Mouse (Mus musculus) left cerebral cortex, postnatal 10 days (tissue): ENCODE results near the gene Arl3. TPM values are rescaled to one million over a fixed set of nuclear protein-coding genes. Genes with fewer than 3 reads are reported as not detected.

Source experiments
- DNase-seq, 2 experiments: peaks; one replicate each; pipeline ENCODE4 v3.0.0; 2021 to 2022; ENCODE audit warnings: low spot score in 2 of 2, mixed read lengths in 1 of 2; ENCODE audit errors: extremely low spot score in 1 of 2
- intact Hi-C: fragments of 180-260 bp; cut with DNase I; formaldehyde crosslinking; loops from one replicate; pipeline ENCODE4 v1.15.1; 2025
- total RNA-seq, 2 experiments: library from RNA; stranded (reverse); gene quantifications; 2 replicates each; pipeline ENCODE4 v1.2.3; 2021

Arl3 gene
- total RNA-seq, 2 experiments from 2014 or later = 103 to 104 TPM

DNA sequence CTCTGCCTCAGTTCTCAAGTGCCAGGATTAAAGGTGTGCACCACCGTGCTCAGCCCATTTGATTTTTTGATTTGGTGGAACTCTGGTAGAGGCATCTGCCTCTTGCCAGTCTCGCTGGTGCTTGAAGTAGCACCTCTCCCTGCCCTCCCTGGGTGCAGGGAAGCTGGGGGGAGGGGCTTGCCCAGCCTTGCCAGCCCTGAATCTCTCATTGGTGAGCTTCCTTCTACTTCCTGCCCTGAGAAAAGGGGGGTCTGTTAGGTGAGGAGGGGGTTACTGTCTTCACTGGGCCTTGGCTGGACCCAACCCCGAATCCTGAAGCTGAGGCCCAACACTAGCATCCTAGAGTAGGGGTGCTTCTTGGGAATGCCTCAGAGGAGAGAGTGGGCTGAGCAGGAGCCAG lies 64.3 kb downstream of the Arl3 start:
- no peak for DNase-seq

DNA sequence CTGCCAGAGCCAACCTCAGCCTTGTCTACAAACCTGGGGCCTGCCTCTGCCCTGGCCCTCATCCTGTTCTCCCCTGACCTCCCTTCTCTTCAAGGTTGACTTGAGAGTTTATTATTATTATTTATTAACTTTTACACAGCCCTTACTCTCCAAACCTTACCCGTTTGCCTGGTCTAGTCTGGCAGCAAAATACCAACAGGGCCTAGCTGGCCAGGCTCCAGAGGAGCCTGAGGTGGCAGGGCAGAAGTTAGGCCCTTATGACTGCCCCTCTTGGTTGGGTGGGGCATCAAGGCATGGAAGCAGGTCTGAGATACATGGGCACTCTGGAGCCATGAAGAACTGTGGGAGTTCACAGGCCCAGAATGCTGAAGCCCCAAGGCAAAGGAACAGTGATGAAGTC lies 65.2 kb downstream of the Arl3 start:
- no peak for DNase-seq

More for the DNA sequence above, 64.3 kb downstream of the Arl3 start:
- intact Hi-C loops = no loop called here

DNA sequence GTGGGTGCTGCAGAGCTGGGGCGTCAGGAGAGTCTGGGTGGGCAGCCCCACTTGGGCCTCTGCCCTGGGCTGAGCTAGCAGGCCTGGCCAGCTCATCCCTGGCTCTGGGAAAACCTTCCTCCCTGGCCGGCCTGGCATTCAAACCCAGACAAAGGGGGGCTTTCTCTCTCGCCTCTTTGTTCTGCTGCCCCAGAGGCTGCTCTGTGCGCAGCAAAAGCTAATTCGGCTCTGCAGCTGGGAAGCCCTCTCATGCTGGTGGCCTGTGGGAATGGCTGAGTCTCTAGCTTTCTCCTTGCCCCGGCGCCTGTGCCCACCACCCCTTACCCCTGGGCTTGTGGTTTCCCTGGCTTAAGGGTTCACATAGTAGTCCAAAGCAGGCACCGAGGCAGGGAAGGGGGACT lies 65.8 kb downstream of the Arl3 start:
- intact Hi-C loops = no loop called here
- DNase-seq = no peak

More for the DNA sequence above, 65.2 kb downstream of the Arl3 start:
- intact Hi-C loops = no loop called here

DNA sequence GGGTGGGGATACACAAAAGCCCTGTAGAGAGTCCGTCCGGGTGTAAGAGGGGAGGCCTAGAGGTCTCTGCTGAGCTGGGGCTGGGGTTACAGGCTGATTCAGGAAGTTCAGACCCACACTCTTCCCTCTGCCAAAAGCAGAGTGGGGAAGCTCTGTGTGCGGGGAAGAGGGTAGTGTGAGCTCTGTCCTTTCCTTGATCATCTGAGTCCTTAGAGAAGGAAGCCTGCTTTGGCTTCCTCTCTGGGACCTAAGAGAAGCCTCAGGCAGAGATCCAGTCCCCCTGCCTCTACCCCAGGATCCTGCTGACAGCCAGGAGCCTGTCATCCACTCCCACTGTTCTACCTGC lies 66.7 kb downstream of the Arl3 start:
- DNase-seq = peak in 1 of 2 experiments; percentile 16

DNA sequence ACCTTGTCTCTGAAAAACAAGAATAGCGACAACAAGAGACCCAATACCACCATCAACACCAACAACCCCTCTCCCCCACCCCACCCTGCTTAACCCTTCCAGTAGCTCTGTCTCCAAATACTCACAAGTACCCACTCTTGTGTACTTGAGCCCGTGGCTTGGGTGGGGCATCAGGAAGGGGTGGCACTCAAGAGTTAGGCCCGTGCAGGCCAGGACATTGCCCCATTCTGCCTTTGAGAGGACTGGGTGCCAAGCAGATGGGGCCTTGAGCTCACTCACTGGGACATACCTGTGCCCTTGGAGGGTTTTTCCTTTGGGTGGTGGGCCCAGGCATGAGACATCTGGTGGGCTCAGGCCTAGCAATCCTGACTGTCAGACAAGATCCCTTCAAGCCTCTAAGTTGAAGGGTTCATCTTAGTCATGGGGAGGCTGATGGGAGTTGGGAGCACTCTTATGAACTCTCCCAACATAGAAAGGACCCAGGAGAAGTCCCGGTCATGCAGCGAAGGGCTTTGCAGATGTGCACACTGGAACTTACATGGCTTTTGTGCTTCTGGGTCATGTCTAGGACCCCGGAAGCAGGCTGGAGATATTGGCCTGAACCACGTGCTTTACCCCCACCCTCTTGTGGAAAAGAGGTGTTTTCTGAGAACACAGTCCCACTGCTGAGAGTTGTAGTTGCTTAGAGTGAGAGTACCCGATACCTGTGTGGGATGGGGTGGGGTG lies 67.2 kb downstream of the Arl3 start:
- DNase-seq = peak in 1 of 2 experiments; percentile 29
- intact Hi-C loops = no loop called here

More for the DNA sequence above, 66.7 kb downstream of the Arl3 start:
- intact Hi-C loops = no loop called here

DNA sequence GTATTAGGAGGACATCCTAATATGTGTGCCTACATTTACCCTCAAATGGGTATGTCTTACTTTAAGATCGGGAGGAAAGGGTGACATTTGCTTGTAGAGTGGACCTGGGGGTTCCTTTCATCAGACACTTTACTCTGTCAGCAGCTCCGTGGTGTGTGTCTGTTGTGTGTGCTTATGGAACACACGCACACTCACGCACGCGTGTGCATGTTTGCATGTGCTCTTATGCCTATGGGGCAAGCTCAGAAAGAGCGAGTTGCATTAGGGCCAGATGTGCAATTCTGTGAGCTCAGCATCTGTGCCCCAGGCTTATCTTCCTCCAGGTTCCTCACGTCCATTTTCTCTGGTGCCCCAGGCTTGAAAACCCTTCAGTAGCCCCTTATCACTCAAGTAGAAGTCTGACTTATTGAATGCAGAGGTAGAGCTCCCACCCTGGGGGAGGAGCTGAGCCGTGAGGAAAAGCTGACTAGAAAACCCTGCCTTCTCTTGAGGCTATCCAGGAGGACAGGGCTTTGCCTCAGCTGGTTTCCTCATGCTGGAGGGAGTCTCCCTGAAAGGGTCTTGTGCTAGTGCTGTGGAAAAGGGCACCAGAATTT lies 68.1 kb downstream of the Arl3 start:
- DNase-seq = no peak
- intact Hi-C loops = no loop called here

DNA sequence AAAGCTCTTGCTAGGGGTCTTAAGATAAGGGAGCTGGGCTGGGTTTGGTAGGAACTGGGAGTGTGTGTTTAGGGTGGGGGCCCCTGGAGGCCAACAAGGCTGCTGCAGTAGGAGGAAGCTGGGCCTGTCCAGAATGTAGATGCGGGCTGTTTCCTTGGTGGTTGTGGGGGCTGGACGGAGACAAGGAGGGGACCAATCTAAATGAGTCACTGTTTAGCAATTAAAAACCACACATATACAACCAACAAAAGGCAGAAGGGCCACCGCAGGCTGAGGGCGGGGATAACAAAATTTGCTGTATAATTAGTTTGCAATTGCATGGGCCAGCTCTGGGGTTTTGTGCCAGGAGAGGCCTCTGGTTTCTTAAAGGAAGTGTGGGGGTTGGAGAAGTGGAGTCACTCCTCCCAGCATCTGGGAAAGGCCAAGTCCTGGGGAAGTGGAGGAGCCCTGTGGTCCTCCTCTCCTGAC lies 68.9 kb downstream of the Arl3 start:
- DNase-seq = peak in 1 of 2 experiments; percentile 65
- intact Hi-C loops = no loop called here

DNA sequence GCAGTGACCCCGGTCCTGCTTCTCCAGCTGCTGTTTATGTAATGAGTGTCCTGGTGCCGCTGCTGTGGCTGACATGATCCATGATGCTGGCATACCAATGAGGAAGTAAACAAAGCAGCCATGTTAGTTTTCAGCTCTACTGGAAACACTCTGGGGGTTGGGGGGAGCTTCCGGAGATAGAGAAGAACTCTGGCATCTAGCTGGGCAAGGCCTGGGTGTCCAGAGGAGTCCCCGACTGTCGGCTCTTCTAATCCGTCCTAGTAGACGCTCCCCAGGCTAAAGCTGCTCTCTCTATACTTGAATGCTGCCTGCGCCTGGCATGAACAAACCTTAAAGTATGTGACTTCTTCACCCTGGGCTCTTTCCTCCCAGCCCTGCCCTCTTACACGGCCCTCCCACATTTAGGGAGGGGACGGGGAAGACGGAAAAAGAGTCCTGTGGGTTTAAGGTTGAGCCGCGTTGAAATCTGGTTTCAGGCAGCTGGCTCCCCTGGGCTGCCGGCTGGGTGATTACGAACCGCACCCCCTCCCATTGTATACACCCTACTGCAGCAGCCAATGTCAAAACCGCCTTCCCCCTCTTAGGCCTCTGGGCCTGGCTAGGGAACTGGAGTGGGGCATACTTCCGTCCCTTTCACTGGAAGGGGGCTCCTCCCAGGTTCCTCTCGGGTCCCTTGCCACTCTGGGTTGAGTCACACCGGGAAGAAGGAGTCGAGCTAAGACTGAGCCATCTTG lies 69.5 kb downstream of the Arl3 start:
- intact Hi-C loops = loop anchor here (2.0 kb wide), 1 partner anchor 27 kb away; no protein-coding TSS in a partner anchor
- DNase-seq = peak in 1 of 2 experiments; percentile 81

DNA sequence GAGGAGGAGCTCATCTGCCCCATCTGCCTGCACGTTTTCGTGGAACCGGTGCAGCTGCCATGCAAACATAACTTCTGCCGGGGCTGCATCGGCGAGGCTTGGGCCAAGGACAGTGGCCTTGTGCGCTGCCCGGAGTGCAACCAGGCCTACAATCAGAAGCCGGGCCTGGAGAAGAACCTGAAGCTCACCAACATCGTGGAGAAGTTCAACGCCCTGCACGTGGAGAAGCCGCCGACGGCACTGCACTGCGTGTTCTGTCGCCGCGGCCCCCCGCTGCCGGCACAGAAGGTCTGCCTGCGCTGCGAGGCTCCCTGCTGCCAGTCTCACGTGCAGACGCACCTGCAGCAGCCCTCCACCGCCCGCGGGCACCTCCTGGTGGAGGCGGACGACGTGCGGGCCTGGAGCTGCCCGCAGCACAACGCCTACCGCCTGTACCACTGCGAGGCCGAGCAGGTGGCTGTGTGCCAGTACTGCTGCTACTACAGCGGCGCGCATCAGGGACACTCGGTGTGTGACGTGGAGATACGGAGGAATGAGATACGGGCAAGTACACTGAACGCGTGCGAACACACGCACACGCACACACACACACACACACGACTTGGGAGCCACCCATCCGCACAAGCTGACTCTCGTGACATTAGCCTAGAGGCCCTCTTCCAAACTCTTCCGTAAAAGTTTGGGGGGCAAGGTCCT lies 70.4 kb downstream of the Arl3 start:
- intact Hi-C loops = loop anchor here (2.0 kb wide), 1 partner anchor 28 kb away; no protein-coding TSS in a partner anchor
- DNase-seq = peak; percentile 70 to 92

DNA sequence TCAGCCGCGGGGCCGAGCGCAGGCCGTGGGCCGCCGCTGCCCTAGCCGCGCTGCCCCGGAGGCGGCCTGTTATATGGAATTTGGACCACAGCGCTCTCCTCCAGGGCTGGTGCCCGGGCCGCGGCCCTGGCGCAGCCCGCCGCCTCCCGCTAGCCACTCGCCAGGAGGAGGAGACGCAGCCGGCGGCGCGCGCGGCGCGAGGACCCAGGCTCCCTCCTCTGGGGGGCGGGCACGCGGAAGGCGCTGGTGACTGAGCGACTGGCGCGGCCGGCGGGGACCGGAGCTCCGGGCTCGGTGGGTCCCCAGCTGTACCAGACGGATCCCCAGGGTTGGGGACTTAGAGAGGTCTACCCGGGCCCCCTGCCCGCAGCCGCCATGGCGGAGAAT lies 70.9 kb downstream of the Arl3 start:
- DNase-seq = peak in 1 of 2 experiments; percentile 90
- intact Hi-C loops = loop anchor here (2.0 kb wide), 1 partner anchor 29 kb away; no protein-coding TSS in a partner anchor

DNA sequence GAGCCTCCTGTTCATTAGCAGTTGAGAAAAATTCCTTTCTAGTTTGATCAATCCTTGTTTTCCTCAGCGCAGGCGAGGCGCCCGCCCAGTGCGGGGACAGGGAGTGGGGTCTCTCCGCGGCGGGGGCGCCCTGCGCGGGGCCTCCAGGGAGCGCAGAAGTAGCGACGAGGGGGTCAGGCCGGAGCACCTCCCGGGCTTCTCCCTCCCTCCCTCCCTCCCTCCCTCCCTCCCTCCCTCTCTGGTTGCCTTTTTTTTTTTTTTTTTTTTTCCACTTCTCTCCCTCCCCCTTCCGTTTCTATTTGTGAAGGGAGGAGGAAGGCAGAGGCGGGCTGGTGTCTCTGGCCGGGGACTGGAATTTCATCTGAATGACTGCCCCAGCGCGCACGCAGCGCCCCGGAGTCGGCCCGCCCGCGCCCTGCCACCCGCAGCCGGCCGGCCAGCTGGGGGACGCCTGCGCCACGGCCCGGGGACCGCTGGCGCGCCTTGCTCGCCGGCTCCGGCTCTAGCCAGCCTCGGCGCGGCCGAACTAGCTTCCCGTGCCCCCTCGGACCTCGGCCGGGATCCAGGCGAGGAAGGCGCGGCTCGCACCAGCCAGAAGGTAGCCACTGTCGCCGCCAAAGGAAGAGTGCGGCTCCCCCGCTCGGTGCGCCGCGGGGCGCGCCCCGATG lies 71.5 kb downstream of the Arl3 start, which contains the start of gene Trim8:
Trim8 (plus strand) TSS at position 302 of the 668 bp plus-strand sequence.
- intact Hi-C loops = loop anchor here (2.0 kb wide), 2 partner anchors 29 to 105 kb away; partner anchors contain the start of gene Sufu
- DNase-seq = peak; percentile 81 to 90

DNA sequence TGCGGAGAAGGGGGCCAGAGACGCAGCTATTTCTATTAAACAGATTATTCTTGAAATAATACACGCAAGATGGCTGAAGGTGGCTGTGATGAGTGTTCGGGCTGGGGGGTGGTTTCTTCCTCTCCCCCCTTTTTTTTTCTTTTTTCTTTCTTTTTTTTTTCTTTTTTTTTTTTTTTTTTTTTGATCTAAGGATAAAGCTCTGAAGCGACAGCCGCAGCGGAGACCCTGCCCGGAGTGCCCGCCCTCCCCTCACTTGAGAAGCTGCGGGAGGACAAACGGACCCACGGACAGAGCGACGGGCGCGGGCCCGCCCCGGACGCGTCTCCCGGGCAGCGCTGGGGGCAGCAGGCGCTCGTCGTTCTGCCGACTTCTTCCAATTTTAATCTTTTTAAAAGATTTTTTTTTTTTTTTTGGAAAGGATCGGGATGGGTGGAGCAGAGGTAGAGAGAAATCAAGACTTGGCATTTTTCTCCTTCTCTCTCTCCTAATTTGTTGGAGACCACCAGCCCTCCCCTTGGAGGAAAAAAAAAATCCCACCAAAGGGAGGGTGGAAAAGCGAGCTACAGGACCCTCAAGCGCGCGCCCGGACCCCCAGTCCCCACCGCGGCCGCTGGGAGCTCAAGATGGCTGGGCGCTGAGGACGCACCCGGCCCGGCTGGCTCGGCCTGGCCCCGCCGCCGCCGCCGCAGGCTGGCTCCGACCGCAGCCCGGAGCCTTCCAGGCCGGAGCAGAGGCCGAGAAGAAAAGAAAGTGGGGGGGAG lies 72.2 kb downstream of the Arl3 start:
- DNase-seq = peak in 1 of 2 experiments; percentile 81
- intact Hi-C loops = loop anchor here (2.0 kb wide), 1 partner anchor 104 kb away; the partner anchor contains the start of gene Sufu

DNA sequence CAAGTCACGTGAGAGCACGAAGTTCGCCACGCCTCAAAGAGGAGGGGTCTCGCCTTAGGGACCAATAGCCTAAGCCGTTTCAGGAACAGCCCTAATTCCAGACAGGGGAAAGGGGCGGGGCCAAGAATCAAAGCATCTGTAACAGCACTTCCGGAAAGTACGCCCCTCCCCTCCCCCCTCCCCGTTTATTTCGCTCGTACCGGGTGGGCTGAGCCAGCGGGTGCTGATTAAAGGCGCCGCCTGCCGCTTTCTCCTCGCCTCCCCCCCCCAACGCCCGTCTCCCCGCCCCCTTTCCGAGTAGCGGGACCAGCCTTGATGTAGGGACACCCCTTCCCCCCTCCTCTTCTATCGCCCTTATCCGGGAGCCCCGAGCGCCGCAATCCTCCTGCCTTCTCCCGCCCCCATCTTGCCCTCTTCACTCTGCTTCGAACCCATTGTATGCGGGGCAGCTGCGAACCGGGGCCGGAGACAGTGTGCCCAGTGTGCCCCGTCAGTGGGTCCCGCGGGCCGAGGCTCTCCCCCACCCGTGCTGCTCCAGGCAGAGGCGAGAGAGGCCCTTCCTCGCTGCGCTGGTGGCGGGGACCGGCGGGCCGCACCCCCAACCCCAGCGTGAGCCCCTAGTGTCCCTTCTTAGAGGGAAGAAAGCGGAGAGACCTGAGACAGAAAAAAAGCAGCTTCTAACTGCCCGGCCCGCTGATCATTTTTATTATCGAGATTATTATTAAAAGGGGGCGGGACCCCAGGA lies 73.0 kb downstream of the Arl3 start:
- intact Hi-C loops = loop anchor here (2.0 kb wide), 1 partner anchor 103 kb away; the partner anchor contains the start of gene Sufu
- peak; percentile 99 for DNase-seq

DNA sequence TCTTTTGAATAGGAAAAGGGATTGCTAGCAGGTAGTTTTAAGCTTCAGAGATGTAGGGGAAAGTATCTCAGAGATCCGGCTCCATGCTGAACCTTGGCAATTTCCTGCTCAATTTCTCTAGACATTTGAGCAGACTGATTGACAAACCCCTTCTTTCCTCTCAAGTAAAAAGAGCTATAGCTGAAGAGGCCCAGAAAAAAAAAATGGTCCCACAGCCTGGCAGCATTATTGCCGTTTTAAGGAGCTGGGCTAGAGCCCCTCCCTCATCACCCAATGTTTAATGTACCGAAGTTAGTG lies 73.5 kb downstream of the Arl3 start:
- no peak for DNase-seq
- intact Hi-C loops = no loop called here

DNA sequence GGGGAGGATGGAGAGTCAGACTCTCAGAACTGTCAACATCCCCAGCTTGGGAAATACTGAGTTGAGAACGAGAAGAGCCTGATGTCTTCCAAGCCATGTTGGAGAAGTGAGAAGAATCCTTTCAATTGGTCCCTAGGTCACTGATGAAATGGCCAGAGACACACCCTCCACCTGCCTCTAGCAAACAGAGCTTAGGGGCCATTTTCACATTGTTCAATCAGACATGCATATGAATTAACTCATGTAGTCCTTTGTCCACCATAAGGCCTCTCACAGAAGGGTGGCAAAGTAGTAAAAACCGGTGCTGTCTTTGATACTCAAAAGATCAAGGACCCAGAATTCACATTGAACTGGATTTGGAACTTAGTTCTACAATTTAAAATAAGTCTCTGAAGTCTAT lies 75.8 kb downstream of the Arl3 start:
- intact Hi-C loops = no loop called here
- DNase-seq = no peak

DNA sequence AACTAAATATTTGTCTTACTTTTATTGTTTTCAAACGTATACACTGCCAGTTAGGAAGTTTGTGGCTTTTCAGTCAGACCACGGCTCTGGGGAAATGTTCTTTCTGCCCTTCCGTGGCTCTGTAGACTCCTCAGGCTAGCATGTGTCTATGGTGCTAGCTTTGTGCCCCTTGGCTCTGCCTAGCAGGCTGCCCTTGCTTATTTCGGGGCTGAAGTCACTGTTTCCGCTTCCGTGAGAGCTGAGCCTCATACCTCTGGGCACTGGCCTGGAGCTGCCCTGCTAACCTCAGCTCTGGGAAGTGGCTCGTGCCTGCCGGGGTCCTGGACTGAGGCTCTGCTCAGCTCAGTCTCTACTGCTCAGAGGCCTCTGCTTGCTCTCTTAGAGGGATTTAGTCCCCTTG lies 77.9 kb downstream of the Arl3 start:
- intact Hi-C loops = no loop called here
- DNase-seq = no peak

DNA sequence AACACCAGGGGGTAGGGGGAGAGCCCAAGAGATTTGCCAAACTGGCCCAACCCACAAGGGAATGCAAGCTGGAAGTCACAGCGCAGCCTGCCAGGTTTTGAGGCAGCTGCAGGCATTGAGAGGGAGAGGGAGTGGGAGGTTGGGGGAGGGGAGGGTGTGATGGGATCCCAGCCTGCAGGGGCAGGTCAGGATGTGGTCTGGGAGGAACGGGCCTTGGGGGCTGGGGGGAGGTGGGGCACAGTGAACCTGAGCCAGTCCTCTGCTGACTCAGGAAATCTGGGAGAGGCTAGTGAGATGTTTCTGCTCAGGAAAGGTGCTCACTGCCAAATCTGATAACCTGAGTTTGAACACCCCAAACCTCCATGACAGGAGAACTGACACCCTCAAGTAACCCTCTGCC lies 82.4 kb downstream of the Arl3 start:
- intact Hi-C loops = no loop called here
- peak in 1 of 2 experiments; percentile 79 for DNase-seq
